Mouse (Mus musculus) intestine, embryonic 16.5 days (tissue): ENCODE measurements around the gene Gja10. TPM values are rescaled to one million over a fixed set of nuclear protein-coding genes. Genes with fewer than 3 reads are reported as not detected.

Experiments used
- ATAC-seq: fragments of 200-750 bp; cut with Nextera tagmentation; 2 replicates; pipeline ENCODE4 v1.8.0; 2017; ENCODE audit warnings: moderate TSS enrichment, moderate library complexity
- H3K27ac ChIP-seq: fragments of 300-500 bp; sonication (generic); 2 replicates; pipeline ENCODE4 v1.5.1; 2014; ENCODE audit warnings: mild to moderate bottlenecking, low read length
- H3K27me3 ChIP-seq: fragments of 300-500 bp; sonication (generic); replicated peaks from 2 replicates; pipeline ENCODE4 v1.6.1; 2014; ENCODE audit warnings: low read length, control low read depth, mixed read lengths; ENCODE audit not compliant: control insufficient read depth, insufficient read depth
- H3K36me3 ChIP-seq: fragments of 300-500 bp; sonication (generic); 2 replicates; pipeline ENCODE4 v1.6.1; 2014; ENCODE audit warnings: low read length, control low read depth; ENCODE audit not compliant: control insufficient read depth, insufficient read depth
- H3K4me1 ChIP-seq: fragments of 300-500 bp; sonication (generic); 2 replicates; pipeline ENCODE4 v1.6.1; 2014; ENCODE audit warnings: low read length, control low read depth, mixed read lengths; ENCODE audit not compliant: control insufficient read depth, insufficient read depth
- H3K4me2 ChIP-seq: fragments of 300-500 bp; sonication (generic); 2 replicates; pipeline ENCODE4 v1.6.1; 2014; ENCODE audit warnings: low read depth, low read length, control low read depth
- H3K4me3 ChIP-seq: fragments of 300-500 bp; sonication (generic); 2 replicates; pipeline ENCODE4 v1.5.1; 2014; ENCODE audit warnings: mild to moderate bottlenecking, low read length
- H3K9ac ChIP-seq: fragments of 300-500 bp; sonication (generic); 2 replicates; pipeline ENCODE4 v1.6.1; 2014; ENCODE audit warnings: low read depth, low read length
- H3K9me3 ChIP-seq: fragments of 300-500 bp; sonication (generic); 2 replicates; pipeline ENCODE4 v1.6.1; 2016; ENCODE audit warnings: low read length, control low read depth; ENCODE audit not compliant: control insufficient read depth
- WGBS: fragments of 180-500 bp; shearing (Covaris S2); extraction: QIAGEN DNeasy Blood & Tissue Kit; methylation state at CpG from one replicate; pipeline ENCODE4 v1.1.7; 2014; 5-methylcytosine and 5-hydroxymethylcytosine counted together
- polyA plus RNA-seq: library from polyadenylated mRNA; unstranded; fragments of >200 nt; fragmentation: Nextera tagmentation; extraction: Ambion mirVana; gene quantifications from 2 replicates; pipeline ENCODE4 v1.2.1, GENCODE M21; 2015

Gene Gja10
- polyA plus RNA-seq, 1 experiment from 2014 or later: not detected

DNA sequence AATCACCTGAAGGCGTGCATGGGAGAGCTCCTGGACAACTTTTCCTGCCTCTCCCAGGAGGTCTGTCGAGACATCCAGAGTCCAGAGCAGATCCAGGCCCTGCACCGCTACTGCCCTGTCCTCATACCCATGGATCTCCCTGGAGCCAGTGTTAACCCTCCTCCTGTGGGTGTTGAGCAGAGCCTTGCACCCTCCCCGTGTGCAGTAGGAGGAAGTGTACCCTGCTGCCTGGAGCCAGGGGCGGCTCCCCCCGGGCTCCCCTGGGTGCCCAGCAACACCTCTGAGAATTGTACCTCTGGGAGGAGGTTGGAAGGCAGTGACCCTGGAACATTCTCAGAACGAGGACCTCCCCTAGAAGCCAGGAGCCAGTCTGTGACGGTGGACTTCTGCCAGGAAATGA is 22.7 kb downstream of the Gja10 start:
- 75% methylated on average over 8 of the region's 8 CpGs for WGBS
- no peak overlapping the region for H3K4me3 ChIP-seq
- no peak overlapping the region for H3K4me2 ChIP-seq
- H3K9me3 ChIP-seq: no peaks in the 10 kb centered on the region
- H3K36me3 ChIP-seq: no peaks in the 10 kb centered on the region
- ATAC-seq: no peak
- H3K27me3 ChIP-seq: no peaks in the 10 kb centered on the region
- no peak overlapping the region for H3K27ac ChIP-seq
- no peak overlapping the region for H3K9ac ChIP-seq
- H3K4me1 ChIP-seq: no peaks in the 10 kb centered on the region

DNA sequence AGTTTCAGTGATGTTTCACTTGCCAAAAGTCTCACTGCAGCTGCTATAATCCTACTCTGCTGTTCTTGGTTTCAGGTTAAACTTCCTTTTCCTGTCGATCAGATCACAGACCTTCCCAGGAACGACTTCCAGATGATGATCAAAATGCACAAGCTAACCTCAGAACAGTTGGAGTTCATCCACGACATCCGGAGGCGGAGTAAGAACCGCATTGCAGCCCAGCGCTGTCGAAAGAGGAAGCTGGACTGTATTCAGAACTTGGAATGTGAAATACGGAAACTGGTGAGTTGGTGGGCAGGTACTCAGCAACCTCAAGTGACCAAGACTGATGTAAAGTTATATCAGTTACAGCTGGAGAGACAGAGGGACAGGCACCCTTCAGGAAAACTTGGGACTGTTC is 27.4 kb downstream of the Gja10 start:
- H3K27me3 ChIP-seq: no peaks in the 10 kb centered on the region
- ATAC-seq: no peak
- H3K4me3 ChIP-seq: no peak overlapping the region
- H3K27ac ChIP-seq: no peak overlapping the region
- no peak overlapping the region for H3K4me2 ChIP-seq
- 58% methylated on average over 9 of the region's 9 CpGs for WGBS
- H3K9ac ChIP-seq: no peak overlapping the region
- no peaks in the 10 kb centered on the region for H3K4me1 ChIP-seq
- H3K36me3 ChIP-seq: no peaks in the 10 kb centered on the region
- no peaks in the 10 kb centered on the region for H3K9me3 ChIP-seq

DNA sequence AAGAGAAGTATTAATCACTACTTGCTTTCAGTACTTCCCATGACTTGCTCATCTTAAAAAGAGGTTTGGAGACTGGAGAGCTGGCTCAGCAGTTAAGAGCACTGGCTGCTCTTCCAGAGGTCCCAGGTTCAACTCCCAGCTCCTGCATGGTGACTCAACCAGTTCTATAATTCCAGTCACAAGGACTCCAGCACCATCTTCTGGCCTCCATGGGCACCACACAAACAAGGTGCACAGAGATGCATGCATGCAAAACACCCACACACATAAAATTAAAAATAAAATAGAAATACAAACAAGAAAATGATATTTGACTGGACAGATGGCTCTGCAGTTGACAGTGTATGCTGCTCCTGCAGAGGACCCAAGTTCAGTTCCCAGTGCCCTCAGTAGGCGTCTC is 28.0 kb downstream of the Gja10 start:
- Histone ChIP-seq H3K9me3 (no peaks in the 10 kb centered on the region), H3K4me2 (no peak overlapping the region), H3K36me3 (no peaks in the 10 kb centered on the region), H3K9ac (no peak overlapping the region), H3K27ac (no peak overlapping the region), H3K4me1 (no peaks in the 10 kb centered on the region), H3K27me3 (no peaks in the 10 kb centered on the region), H3K4me3 (no peak overlapping the region)
- ATAC-seq: no peak
- WGBS: 81% methylated on average over 1 of the region's 1 CpGs

DNA sequence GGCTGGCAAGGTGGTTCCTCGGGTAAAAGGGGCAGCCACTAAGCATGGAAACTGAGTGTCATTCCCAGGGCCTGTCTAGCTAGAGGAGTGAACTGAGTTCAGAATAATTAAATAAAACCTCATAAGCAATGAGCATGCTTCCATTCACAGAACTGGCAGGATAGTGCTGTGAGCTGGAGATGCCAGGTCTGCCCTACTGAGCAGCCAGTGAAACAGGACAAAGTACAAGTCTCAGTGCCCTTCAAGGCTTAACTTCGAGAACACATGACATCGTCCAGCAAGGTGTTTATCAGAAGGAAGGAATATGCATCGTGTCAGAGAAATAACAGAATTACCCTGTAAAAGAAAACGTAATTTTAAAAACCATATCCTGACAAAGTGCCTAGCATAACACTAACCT is 29.0 kb downstream of the Gja10 start:
- Histone ChIP-seq H3K27ac (no peak overlapping the region), H3K4me1 (no peaks in the 10 kb centered on the region), H3K9ac (no peak overlapping the region), H3K27me3 (no peaks in the 10 kb centered on the region), H3K9me3 (no peaks in the 10 kb centered on the region), H3K4me2 (no peak overlapping the region), H3K36me3 (no peaks in the 10 kb centered on the region), H3K4me3 (no peak overlapping the region)
- no peak for ATAC-seq
- 80% methylated on average over 5 of the region's 5 CpGs for WGBS

DNA sequence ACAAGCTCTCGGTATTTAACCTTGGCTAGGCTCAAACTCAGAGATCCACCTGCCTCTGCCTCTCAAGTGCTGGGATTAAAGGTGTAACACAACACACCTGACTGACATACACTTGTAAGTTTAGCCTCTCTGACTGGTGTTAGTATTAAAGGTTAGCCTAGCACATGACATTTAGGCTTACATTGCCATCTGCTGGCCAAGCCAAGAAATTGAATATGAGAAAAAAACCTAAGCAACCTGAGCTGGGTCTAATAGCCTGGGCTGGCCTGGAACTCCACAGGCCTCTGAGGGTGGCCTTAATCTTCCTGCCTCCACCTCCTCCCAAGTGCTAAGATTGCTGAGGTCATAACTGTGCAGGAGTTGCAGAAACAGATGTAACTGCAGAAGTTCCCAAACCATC is 30.4 kb downstream of the Gja10 start:
- no peaks in the 10 kb centered on the region for H3K4me1 ChIP-seq
- H3K4me2 ChIP-seq: no peak overlapping the region
- no peak overlapping the region for H3K4me3 ChIP-seq
- H3K9ac ChIP-seq: no peak overlapping the region
- H3K9me3 ChIP-seq: no peaks in the 10 kb centered on the region
- H3K27me3 ChIP-seq: no peaks in the 10 kb centered on the region
- no peak overlapping the region for H3K27ac ChIP-seq
- ATAC-seq: peak; percentile 54
- no peaks in the 10 kb centered on the region for H3K36me3 ChIP-seq
- WGBS: 46% methylated on average over 1 of the region's 1 CpGs

DNA sequence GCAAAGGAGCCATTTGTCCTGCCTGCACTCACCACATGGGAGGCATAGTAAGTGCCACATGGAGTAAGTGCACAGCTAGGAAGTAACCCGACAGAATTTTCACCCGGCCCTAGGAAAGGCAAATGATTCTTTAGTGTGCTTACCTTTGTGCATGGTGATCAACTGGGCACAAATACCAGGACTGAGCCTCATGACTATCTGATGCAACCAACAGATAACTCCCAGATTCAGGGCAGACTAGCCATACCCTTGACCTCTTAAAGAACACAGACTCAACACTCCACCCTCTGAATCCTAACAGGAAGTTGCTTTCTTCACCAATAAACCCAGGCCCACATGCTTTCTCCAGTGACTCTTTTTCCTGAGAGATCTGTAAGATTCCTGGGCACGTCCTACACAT is 31.1 kb downstream of the Gja10 start:
- 58% methylated on average over 3 of the region's 3 CpGs for WGBS
- H3K4me2 ChIP-seq: no peak overlapping the region
- H3K9ac ChIP-seq: no peak overlapping the region
- ATAC-seq: peak; percentile 48; the same call in 1 of the 2 replicates
- H3K36me3 ChIP-seq: no peaks in the 10 kb centered on the region
- no peak overlapping the region for H3K27ac ChIP-seq
- H3K4me3 ChIP-seq: no peak overlapping the region
- H3K27me3 ChIP-seq: no peaks in the 10 kb centered on the region
- no peaks in the 10 kb centered on the region for H3K9me3 ChIP-seq
- no peaks in the 10 kb centered on the region for H3K4me1 ChIP-seq

DNA sequence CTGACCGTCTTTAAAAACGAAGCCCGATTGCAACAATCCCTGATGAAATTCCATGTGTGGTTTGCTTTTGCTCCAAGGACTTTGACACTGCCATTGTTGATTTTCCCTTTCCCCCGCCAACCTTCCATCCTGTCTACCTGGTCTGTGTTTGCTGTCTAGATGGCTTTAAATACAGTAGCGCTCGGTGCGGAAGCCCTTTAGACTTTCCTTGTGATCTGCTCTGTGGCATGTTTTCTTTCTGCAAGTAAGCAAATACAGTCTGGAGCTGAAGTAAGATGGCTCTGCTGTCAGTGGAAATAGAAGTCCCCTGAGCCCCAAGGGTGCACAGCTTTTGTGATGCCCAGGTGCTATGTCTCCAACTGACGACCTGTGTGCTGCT is 31.6 kb downstream of the Gja10 start:
- no peak overlapping the region for H3K27ac ChIP-seq
- 46% methylated on average over 8 of the region's 8 CpGs for WGBS
- H3K4me3 ChIP-seq: no peak overlapping the region
- no peak overlapping the region for H3K9ac ChIP-seq
- no peak overlapping the region for H3K4me2 ChIP-seq
- no peaks in the 10 kb centered on the region for H3K9me3 ChIP-seq
- H3K27me3 ChIP-seq: no peaks in the 10 kb centered on the region
- peak; percentile 37 for ATAC-seq
- H3K4me1 ChIP-seq: no peaks in the 10 kb centered on the region
- H3K36me3 ChIP-seq: no peaks in the 10 kb centered on the region

DNA sequence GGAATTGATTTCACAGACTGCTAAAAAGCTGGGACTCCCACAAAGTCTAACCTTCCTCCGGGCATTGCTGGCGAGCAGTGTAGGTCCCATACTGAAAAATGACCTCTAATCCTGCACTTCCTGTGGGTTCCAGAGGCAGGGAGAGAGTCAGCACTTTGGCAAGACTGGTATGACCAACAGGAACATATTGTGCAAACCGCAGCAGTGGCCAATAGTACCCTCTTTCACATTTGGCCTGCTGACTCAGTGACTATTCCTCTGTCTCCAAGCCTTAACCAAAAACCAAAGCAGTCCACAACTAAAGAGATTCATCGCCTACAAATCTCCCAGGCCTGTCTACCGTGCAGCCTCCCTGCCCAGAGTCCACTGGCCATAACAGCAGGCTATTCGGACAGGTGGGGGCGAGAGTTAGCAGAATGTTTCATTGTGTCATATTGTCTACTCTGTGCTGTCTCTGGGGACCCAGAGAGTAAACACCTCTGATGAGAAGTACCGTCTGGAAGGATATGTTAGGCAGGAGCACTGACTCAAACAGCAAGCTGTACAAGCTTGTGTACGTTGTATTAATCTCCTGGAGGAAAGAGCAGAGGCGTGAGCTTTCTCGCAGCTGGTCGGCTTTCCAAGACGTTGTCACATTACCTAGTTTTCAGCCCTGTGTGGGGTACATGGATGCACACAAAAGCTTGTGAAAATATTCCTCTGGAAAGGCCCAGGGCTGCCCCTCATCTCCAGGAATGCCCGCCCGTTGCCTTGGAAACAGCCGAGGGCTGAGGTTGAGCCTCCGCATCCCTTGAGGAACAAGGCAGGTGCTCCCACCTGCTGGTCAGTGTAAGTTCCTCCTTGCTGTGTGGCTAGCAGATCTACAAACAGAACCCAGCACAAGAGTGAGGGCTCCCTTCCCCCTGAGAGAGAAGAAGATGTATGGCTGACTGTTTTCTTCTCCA is 32.3 kb downstream of the Gja10 start:
- ATAC-seq: peak; percentile 37
- Histone ChIP-seq H3K4me3 (no peak overlapping the region), H3K27ac (no peak overlapping the region), H3K4me1 (no peaks in the 10 kb centered on the region), H3K27me3 (no peaks in the 10 kb centered on the region), H3K36me3 (no peaks in the 10 kb centered on the region), H3K4me2 (no peak overlapping the region), H3K9me3 (no peaks in the 10 kb centered on the region), H3K9ac (no peak overlapping the region)
- WGBS: 42% methylated on average over 17 of the region's 17 CpGs

DNA sequence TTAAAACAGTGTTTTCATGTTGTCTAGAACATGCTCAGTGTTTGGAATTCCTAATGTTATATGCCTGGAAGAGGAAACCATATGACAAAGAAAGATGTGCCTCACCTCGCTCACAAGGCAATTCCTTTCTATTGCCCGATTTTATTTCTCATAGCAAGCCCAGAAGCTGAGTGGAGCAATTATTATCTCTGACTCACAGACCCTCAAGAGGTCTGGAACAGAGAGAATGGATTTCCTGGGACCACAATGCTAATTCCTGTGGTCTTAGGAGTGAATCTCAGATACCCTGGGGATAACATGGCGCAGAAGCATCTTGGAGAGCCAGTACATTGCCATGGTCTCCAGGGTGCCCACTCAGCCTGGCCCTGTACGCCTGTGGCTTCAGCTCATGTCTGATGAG is 33.5 kb downstream of the Gja10 start:
- H3K9ac ChIP-seq: no peak overlapping the region
- H3K9me3 ChIP-seq: no peaks in the 10 kb centered on the region
- WGBS: 80% methylated on average over 4 of the region's 4 CpGs
- H3K4me2 ChIP-seq: no peak overlapping the region
- H3K4me1 ChIP-seq: no peaks in the 10 kb centered on the region
- H3K4me3 ChIP-seq: no peak overlapping the region
- ATAC-seq: no peak
- no peak overlapping the region for H3K27ac ChIP-seq
- no peaks in the 10 kb centered on the region for H3K27me3 ChIP-seq
- no peaks in the 10 kb centered on the region for H3K36me3 ChIP-seq

DNA sequence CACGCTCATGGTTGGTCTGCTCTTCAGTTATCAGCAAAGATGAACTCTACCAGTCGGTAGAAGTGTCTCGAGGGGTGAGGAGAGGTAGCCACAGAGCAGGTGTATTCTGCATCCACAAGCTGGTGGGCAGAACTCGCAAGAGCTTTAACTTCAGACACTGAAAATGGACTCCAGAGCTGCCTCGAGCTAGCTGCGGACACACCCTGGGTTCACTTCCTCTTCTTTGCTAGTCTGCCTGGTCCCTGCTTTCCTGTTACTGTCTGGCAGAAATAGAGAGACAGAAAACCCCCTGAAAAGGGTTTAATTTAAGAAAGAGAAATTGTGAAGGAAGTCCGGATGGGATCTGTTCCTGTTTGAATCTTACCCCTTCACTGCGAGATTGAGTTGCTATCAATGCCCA is 37.6 kb downstream of the Gja10 start:
- Histone ChIP-seq H3K27ac (no peak overlapping the region), H3K9ac (no peak overlapping the region), H3K9me3 (no peaks in the 10 kb centered on the region), H3K4me3 (no peak overlapping the region), H3K36me3 (no peaks in the 10 kb centered on the region), H3K27me3 (no peaks in the 10 kb centered on the region), H3K4me2 (no peak overlapping the region), H3K4me1 (no peaks in the 10 kb centered on the region; the same call in 1 of the 2 replicates)
- WGBS: 84% methylated on average over 8 of the region's 8 CpGs
- no peak for ATAC-seq
